Mouse (Mus musculus): Measurements from ENCODE around the gene Ankrd31. TPM values are rescaled to one million over a fixed set of nuclear protein-coding genes. Genes with fewer than 3 reads are reported as not detected.

The Ankrd31 gene
- not detected in 2 replicates for polyA plus RNA-seq (2014; fragmentation: Nextera tagmentation; extraction: Ambion mirVana)

GRCm38 (mm10) chr13:96748109-96748845 lies at the start of gene Ankrd31:
Gene Ankrd31, plus strand, starts transcription at chr13:96748272.
- no peak within 1 kb of the TSS for H3K4me3 ChIP-seq (ENCODE audit: low read depth, low read length)
- peaks cover 3% of the 10 kb centered on the region; the same call in 1 of the 2 replicates for H3K9me3 ChIP-seq (ENCODE audit: control insufficient read depth, low read depth, low read length)
- no peak within 1 kb of the TSS for H3K27ac ChIP-seq (ENCODE audit: low read length)
- no peak within 1 kb of the TSS for H3K9ac ChIP-seq (replicated peaks; ENCODE audit: low read depth, low read length)
- ATAC-seq (ENCODE audit: insufficient number of reproducible peaks, insufficient read depth, low FRiP score, low read depth), result no peak
- no peaks in the 10 kb centered on the region for H3K36me3 ChIP-seq (ENCODE audit: control insufficient read depth, insufficient read depth, low read length)
- H3K4me1 ChIP-seq (ENCODE audit: control insufficient read depth, insufficient read depth, low read length), result no peaks in the 10 kb centered on the region
- no peaks in the 10 kb centered on the region for H3K27me3 ChIP-seq (ENCODE audit: control insufficient read depth, insufficient read depth, low read length)
- WGBS, result 80% methylated on average over 42 of the region's 42 CpGs
- H3K4me2 ChIP-seq (replicated peaks; ENCODE audit: low read depth, low read length), result no peak within 1 kb of the TSS

- Histone ChIP-seq H3K27me3 (ENCODE audit: control insufficient read depth, insufficient read depth, low read length) (no peaks in the 10 kb centered on the region), H3K4me2 (replicated peaks; ENCODE audit: low read depth, low read length) (no peak overlapping the region), H3K9me3 (ENCODE audit: control insufficient read depth, low read depth, low read length) (no peaks in the 10 kb centered on the region), H3K27ac (ENCODE audit: low read length) (no peak overlapping the region), H3K4me3 (ENCODE audit: low read depth, low read length) (no peak overlapping the region), H3K4me1 (ENCODE audit: control insufficient read depth, insufficient read depth, low read length) (no peaks in the 10 kb centered on the region), H3K36me3 (ENCODE audit: control insufficient read depth, insufficient read depth, low read length) (no peaks in the 10 kb centered on the region), H3K9ac (replicated peaks; ENCODE audit: low read depth, low read length) (no peak overlapping the region)
- ATAC-seq (ENCODE audit: insufficient number of reproducible peaks, insufficient read depth, low FRiP score, low read depth), result no peak
- WGBS, result 65% methylated on average over 9 of the region's 9 CpGs
These were observed 45.3 kb upstream of the Ankrd31 start for GRCm38 (mm10) chr13:96702567-96703278.

DNA sequence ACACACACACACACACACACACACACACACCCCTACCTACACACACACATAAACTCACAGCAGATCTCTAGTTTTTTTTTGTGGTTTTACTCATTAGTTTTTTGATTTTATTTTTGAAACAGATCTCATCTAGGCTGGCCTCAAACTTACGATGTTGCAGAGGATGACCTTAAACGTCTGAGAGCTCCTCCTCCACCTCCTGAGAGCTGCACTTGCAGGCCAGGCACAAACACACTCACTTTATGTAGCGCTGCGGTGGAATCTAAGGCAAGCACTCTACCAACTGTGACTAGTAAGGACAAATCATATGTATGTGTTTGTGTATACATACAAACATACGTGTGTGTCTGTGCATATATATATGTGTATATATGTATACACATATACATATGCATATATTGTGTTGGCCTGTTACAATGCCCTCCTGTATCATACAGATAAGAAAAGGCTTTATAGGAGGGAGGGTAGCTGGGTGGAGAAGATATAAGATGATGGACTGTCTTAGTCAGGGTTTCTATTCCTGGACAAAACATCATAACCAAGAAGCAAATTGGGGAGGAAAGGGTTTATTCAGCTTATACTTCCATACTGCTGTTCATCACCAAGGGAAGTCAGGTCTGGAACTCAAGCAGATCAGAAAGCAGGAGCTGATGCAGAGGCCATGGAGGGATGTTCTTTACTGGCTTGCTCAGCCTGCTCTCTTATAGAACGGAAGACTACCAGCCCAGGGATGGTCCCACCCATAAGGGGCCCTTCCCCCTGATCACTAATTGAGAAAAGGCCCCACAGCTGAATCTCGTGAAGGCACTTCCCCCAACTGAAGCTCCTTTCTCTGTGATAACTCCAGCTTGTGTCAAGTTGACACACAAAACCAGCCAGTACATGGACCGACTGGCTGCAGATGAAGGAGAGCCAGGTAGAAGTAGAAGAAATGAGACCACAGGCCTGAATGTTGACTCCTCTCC lies 38.5 kb upstream of the Ankrd31 start:
- Histone ChIP-seq H3K9me3 (ENCODE audit: control insufficient read depth, low read depth, low read length) (no peaks in the 10 kb centered on the region), H3K27me3 (ENCODE audit: control insufficient read depth, insufficient read depth, low read length) (no peaks in the 10 kb centered on the region), H3K27ac (ENCODE audit: low read length) (no peak overlapping the region), H3K36me3 (ENCODE audit: control insufficient read depth, insufficient read depth, low read length) (no peaks in the 10 kb centered on the region), H3K9ac (replicated peaks; ENCODE audit: low read depth, low read length) (no peak overlapping the region), H3K4me2 (replicated peaks; ENCODE audit: low read depth, low read length) (no peak overlapping the region), H3K4me1 (ENCODE audit: control insufficient read depth, insufficient read depth, low read length) (no peaks in the 10 kb centered on the region), H3K4me3 (ENCODE audit: low read depth, low read length) (no peak overlapping the region)
- no peak for ATAC-seq (ENCODE audit: insufficient number of reproducible peaks, insufficient read depth, low FRiP score, low read depth)
- 71% methylated on average over 8 of the region's 8 CpGs for WGBS

GRCm38 (mm10) chr13:96716311-96716710 lies 31.8 kb upstream of the Ankrd31 start:
- Histone ChIP-seq H3K9ac (replicated peaks; ENCODE audit: low read depth, low read length) (no peak overlapping the region), H3K36me3 (ENCODE audit: control insufficient read depth, insufficient read depth, low read length) (no peaks in the 10 kb centered on the region), H3K27ac (ENCODE audit: low read length) (no peak overlapping the region), H3K4me1 (ENCODE audit: control insufficient read depth, insufficient read depth, low read length) (no peaks in the 10 kb centered on the region), H3K4me3 (ENCODE audit: low read depth, low read length) (no peak overlapping the region), H3K27me3 (ENCODE audit: control insufficient read depth, insufficient read depth, low read length) (no peaks in the 10 kb centered on the region), H3K4me2 (replicated peaks; ENCODE audit: low read depth, low read length) (no peak overlapping the region), H3K9me3 (ENCODE audit: control insufficient read depth, low read depth, low read length) (no peaks in the 10 kb centered on the region)
- no peak for ATAC-seq (ENCODE audit: insufficient number of reproducible peaks, insufficient read depth, low FRiP score, low read depth)
- WGBS, result 70% methylated on average over 2 of the region's 2 CpGs

- no peak overlapping the region for H3K4me2 ChIP-seq (replicated peaks; ENCODE audit: low read depth, low read length)
- no peaks in the 10 kb centered on the region for H3K27me3 ChIP-seq (ENCODE audit: control insufficient read depth, insufficient read depth, low read length)
- 74% methylated on average over 1 of the region's 1 CpGs for WGBS
- H3K4me1 ChIP-seq (ENCODE audit: control insufficient read depth, insufficient read depth, low read length), result no peaks in the 10 kb centered on the region
- H3K36me3 ChIP-seq (ENCODE audit: control insufficient read depth, insufficient read depth, low read length), result no peaks in the 10 kb centered on the region
- no peak overlapping the region for H3K9ac ChIP-seq (replicated peaks; ENCODE audit: low read depth, low read length)
- no peak for ATAC-seq (ENCODE audit: insufficient number of reproducible peaks, insufficient read depth, low FRiP score, low read depth)
- H3K9me3 ChIP-seq (ENCODE audit: control insufficient read depth, low read depth, low read length), result no peaks in the 10 kb centered on the region
- no peak overlapping the region for H3K4me3 ChIP-seq (ENCODE audit: low read depth, low read length)
- no peak overlapping the region for H3K27ac ChIP-seq (ENCODE audit: low read length)
These were observed 30.3 kb upstream of the Ankrd31 start for GRCm38 (mm10) chr13:96717821-96718220.

GRCm38 (mm10) chr13:96720003-96720402 lies 28.1 kb upstream of the Ankrd31 start:
- no peaks in the 10 kb centered on the region for H3K4me1 ChIP-seq (ENCODE audit: control insufficient read depth, insufficient read depth, low read length)
- no peaks in the 10 kb centered on the region for H3K27me3 ChIP-seq (ENCODE audit: control insufficient read depth, insufficient read depth, low read length)
- H3K9me3 ChIP-seq (ENCODE audit: control insufficient read depth, low read depth, low read length), result no peaks in the 10 kb centered on the region
- 78% methylated on average over 2 of the region's 2 CpGs for WGBS
- no peak overlapping the region for H3K27ac ChIP-seq (ENCODE audit: low read length)
- ATAC-seq (ENCODE audit: insufficient number of reproducible peaks, insufficient read depth, low FRiP score, low read depth), result no peak
- no peak overlapping the region for H3K4me3 ChIP-seq (ENCODE audit: low read depth, low read length)
- no peak overlapping the region for H3K9ac ChIP-seq (replicated peaks; ENCODE audit: low read depth, low read length)
- no peak overlapping the region for H3K4me2 ChIP-seq (replicated peaks; ENCODE audit: low read depth, low read length)
- no peaks in the 10 kb centered on the region for H3K36me3 ChIP-seq (ENCODE audit: control insufficient read depth, insufficient read depth, low read length)

DNA sequence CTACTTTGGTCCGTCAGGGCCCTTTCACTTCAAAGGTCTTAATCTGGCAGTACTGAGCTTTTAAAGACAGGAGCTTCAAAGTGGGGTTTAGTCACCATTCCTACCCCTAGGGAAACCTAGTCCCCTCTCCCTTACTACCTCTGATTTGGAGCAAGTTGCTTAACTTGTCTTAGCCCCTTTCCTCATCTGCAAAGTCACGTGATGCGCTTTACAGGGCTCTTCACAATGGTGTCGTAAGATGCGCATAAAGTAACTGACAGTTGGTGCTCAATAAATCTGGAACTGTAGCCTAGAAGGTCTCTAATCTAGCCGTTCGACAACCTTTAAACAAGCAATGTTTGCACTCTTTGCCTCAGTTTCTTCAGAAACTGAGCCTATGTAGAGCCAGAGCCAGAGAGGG lies 19.8 kb upstream of the Ankrd31 start:
- ATAC-seq (ENCODE audit: insufficient number of reproducible peaks, insufficient read depth, low FRiP score, low read depth), result no peak
- H3K27ac ChIP-seq (ENCODE audit: low read length), result no peak overlapping the region
- H3K4me2 ChIP-seq (replicated peaks; ENCODE audit: low read depth, low read length), result no peak overlapping the region
- H3K9me3 ChIP-seq (ENCODE audit: control insufficient read depth, low read depth, low read length), result no peaks in the 10 kb centered on the region
- no peaks in the 10 kb centered on the region for H3K36me3 ChIP-seq (ENCODE audit: control insufficient read depth, insufficient read depth, low read length)
- no peaks in the 10 kb centered on the region for H3K27me3 ChIP-seq (ENCODE audit: control insufficient read depth, insufficient read depth, low read length)
- H3K4me1 ChIP-seq (ENCODE audit: control insufficient read depth, insufficient read depth, low read length), result no peaks in the 10 kb centered on the region
- H3K9ac ChIP-seq (replicated peaks; ENCODE audit: low read depth, low read length), result no peak overlapping the region
- H3K4me3 ChIP-seq (ENCODE audit: low read depth, low read length), result no peak overlapping the region
- WGBS, result 74% methylated on average over 7 of the region's 7 CpGs

DNA sequence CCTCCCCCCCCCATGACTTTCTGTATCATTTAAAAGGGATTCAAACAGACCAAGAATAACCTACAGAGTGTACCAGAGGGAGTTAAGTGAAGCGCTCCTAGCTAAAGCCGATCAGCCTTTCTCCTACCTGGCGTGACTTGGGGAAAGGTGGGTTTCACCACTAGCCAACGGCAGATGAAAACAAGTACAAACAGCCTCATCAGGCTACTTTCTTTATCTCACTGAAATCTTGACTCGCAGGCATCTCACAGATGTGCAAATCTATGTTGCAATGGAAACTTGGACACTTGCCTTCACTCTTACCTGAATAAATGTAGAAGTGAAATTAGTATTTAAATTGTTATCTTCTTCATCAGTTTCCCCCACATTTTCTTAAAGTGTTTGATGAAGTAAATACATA lies 18.9 kb upstream of the Ankrd31 start:
- Histone ChIP-seq H3K27me3 (ENCODE audit: control insufficient read depth, insufficient read depth, low read length) (no peaks in the 10 kb centered on the region), H3K9ac (replicated peaks; ENCODE audit: low read depth, low read length) (no peak overlapping the region), H3K36me3 (ENCODE audit: control insufficient read depth, insufficient read depth, low read length) (no peaks in the 10 kb centered on the region), H3K4me1 (ENCODE audit: control insufficient read depth, insufficient read depth, low read length) (no peaks in the 10 kb centered on the region), H3K4me2 (replicated peaks; ENCODE audit: low read depth, low read length) (no peak overlapping the region), H3K27ac (ENCODE audit: low read length) (no peak overlapping the region), H3K9me3 (ENCODE audit: control insufficient read depth, low read depth, low read length) (no peaks in the 10 kb centered on the region), H3K4me3 (ENCODE audit: low read depth, low read length) (no peak overlapping the region)
- 94% methylated on average over 5 of the region's 5 CpGs for WGBS
- ATAC-seq (ENCODE audit: insufficient number of reproducible peaks, insufficient read depth, low FRiP score, low read depth), result no peak
